Mouse (Mus musculus) forebrain, postnatal 0 days (tissue): Measurements from ENCODE around the gene Ogfod2. TPM values are rescaled to one million over a fixed set of nuclear protein-coding genes. Genes with fewer than 3 reads are reported as not detected.

ENCODE experiments used
- ATAC-seq: fragments of 200-750 bp; cut with Nextera tagmentation; 2 replicates; pipeline ENCODE4 v1.8.0; 2017; ENCODE audit warnings: mild to moderate bottlenecking, moderate library complexity
- DNase-seq: peaks from one replicate; pipeline ENCODE4 v3.0.0-alpha.2; 2015
- H3K27ac ChIP-seq: fragments of 300-500 bp; sonication (generic); 2 replicates; pipeline ENCODE4 v1.5.1; 2014; ENCODE audit warnings: low read depth, mild to moderate bottlenecking, antibody characterized with exemption, low read length, moderate library complexity, mixed read lengths
- H3K27me3 ChIP-seq: fragments of 300-500 bp; sonication (generic); 2 replicates; pipeline ENCODE4 v1.6.1; 2014; ENCODE audit warnings: mild to moderate bottlenecking, low read length, mixed read lengths; ENCODE audit not compliant: insufficient read depth
- H3K36me3 ChIP-seq: fragments of 300-500 bp; sonication (generic); 2 replicates; pipeline ENCODE4 v1.6.1; 2014; ENCODE audit warnings: mild to moderate bottlenecking, moderate library complexity; ENCODE audit not compliant: insufficient read depth
- H3K4me1 ChIP-seq: fragments of 300-500 bp; sonication (generic); 2 replicates; pipeline ENCODE4 v1.6.1; 2014; ENCODE audit warnings: antibody characterized with exemption; ENCODE audit not compliant: insufficient read depth
- H3K4me2 ChIP-seq: fragments of 300-500 bp; sonication (generic); 2 replicates; pipeline ENCODE4 v1.6.1; 2014; ENCODE audit warnings: low read depth, mild to moderate bottlenecking, moderate library complexity
- H3K4me3 ChIP-seq: fragments of 300-500 bp; sonication (generic); 2 replicates; pipeline ENCODE4 v1.5.1; 2014; ENCODE audit warnings: low read depth, low read length, mixed read lengths
- H3K9ac ChIP-seq: fragments of 300-500 bp; sonication (generic); 2 replicates; pipeline ENCODE4 v1.6.1; 2014; ENCODE audit warnings: mild to moderate bottlenecking
- H3K9me3 ChIP-seq: fragments of 300-500 bp; sonication (generic); 2 replicates; pipeline ENCODE4 v1.6.1; 2016; ENCODE audit warnings: low read length
- CTCF ChIP-seq: sonication (generic); IDR thresholded peaks from 2 replicates; pipeline ENCODE4 v1.5.1; 2016; ENCODE audit warnings: antibody characterized with exemption, control low read depth, low read depth
- WGBS: fragments of 180-500 bp; shearing (Covaris S2); extraction: QIAGEN DNeasy Blood & Tissue Kit; methylation state at CpG from one replicate; pipeline ENCODE4 v1.1.7; 2014; 5-methylcytosine and 5-hydroxymethylcytosine counted together
- polyA plus RNA-seq: library from polyadenylated mRNA; unstranded; fragments of >200 nt; fragmentation: Nextera tagmentation; extraction: Ambion mirVana; gene quantifications from 2 replicates; pipeline ENCODE4 v1.2.1, GENCODE M21; 2015
- total RNA-seq: library from RNA; depleted of rRNA; stranded (reverse); fragments of >200 nt; gene quantifications from 2 replicates; pipeline ENCODE4 v1.2.3, GENCODE M21; 2014

The Ogfod2 gene
- total and polyA plus RNA-seq, 2 experiments from 2014 or later = 40.7 to 56.0 TPM

DNA sequence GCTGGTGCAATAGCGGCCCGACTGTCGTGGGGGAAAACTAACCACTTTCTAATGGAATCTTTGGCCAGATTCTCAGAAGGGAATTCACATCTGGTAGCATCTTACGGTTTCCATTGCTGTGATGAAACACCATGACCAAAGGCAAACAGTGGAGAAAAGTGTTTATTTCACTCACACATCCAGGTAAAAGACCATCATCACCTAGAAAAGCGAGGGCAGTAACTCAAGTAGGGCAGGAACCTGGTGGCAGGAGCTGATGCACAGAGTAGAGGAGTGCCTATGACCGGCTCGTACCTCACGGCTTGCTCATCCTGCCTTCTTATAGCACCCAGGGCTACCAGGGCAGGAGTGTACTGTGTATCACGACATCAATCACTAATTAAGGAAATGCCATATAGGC, 8.5 kb upstream of the Ogfod2 start:
- Histone ChIP-seq H3K4me3 (no peak overlapping the region), H3K4me1 (no peaks in the 10 kb centered on the region), H3K9me3 (0 out of 2 replicates have a peak, but pooled peaks cover 3% of the 10 kb centered on the region), H3K36me3 (no peaks in the 10 kb centered on the region), H3K27ac (no peak overlapping the region), H3K4me2 (no peak overlapping the region), H3K9ac (no peak overlapping the region), H3K27me3 (no peaks in the 10 kb centered on the region)
- DNase-seq (no peak), ATAC-seq (no peak)
- TF ChIP-seq CTCF = no peak
- 95% methylated on average over 9 of the region's 9 CpGs for WGBS

DNA sequence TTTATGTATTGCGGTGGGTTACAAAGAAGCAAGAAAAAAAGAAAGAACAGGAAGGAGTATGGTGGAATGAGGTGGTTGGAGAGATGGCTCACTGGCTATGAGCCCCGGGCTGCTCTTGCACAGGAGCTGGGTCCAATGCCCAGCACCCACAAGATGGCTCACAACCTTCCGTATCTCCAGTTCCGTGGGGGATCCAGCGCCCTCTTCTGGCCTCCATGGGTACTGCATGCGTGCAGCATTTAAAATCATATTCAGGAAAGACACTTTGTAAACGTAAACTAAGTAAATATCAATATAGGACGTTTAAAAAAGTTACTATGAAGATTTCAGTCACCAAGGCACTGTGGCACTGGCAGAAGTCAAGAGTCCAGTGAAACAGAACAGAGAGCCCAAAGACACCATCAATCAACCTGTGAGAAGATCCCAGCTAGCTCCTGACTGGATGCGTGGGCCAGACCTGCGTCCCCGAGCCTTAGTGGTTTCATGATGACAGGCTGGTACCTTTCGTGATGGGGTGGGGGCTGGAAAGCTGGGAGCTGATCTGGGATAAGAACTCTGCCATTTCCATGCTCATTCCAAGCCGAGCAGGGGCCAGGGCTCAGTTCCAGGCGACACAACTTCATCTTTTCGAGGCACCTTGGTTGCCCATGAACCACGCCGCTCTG, 888 bp upstream of the Ogfod2 start:
- H3K36me3 ChIP-seq = peaks cover 4% of the 10 kb centered on the region; the same call in 1 of the 2 replicates
- H3K4me2 ChIP-seq = peak overlapping the region; percentile 86
- peak; percentile 2 for ATAC-seq
- no peaks in the 10 kb centered on the region for H3K9me3 ChIP-seq
- H3K27ac ChIP-seq = 0 out of 2 replicates have a peak overlapping the region, but pooled peaks have one; percentile 30
- peak; percentile 50 for DNase-seq
- peak overlapping the region; percentile 83 for H3K4me3 ChIP-seq
- WGBS = 19% methylated on average over 17 of the region's 17 CpGs
- H3K4me1 ChIP-seq = 0 out of 2 replicates have a peak, but pooled peaks cover 7% of the 10 kb centered on the region
- no peaks in the 10 kb centered on the region for H3K27me3 ChIP-seq
- TF ChIP-seq CTCF = peak; percentile 81
- H3K9ac ChIP-seq = peak overlapping the region; percentile 62; the same call in 1 of the 2 replicates

DNA sequence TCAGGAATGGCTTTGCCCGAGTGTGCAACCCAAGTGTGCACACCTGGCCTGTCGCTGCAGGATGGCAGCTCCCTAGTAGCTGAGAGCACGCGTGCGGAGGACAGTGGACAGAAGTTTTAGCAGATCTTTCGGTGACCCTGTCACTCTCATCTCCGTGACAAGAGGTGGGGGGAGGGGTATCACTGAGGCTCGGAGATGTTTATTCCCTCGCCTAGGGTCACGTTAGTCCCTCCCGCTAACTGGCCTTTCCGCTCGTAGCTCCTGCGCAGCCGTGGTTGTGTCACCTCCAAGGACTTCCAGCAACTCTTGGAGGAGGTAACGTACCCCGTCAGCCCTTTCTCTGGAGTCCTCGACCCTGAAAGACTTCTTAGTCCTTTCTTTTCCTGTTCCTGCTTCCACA, 434 bp downstream of the Ogfod2 start:
- TF ChIP-seq CTCF = no peak
- H3K9me3 ChIP-seq = no peaks in the 10 kb centered on the region
- H3K36me3 ChIP-seq = peaks cover 4% of the 10 kb centered on the region; the same call in 1 of the 2 replicates
- no peaks in the 10 kb centered on the region for H3K27me3 ChIP-seq
- DNase-seq (no peak), ATAC-seq (no peak)
- H3K4me3 ChIP-seq = peak overlapping the region; percentile 83
- H3K9ac ChIP-seq = peak overlapping the region; percentile 62
- H3K4me2 ChIP-seq = peak overlapping the region; percentile 86
- peak overlapping the region; percentile 92 for H3K27ac ChIP-seq
- WGBS = under 1% methylated on average over 18 of the region's 18 CpGs
- peaks cover 14% of the 10 kb centered on the region; the same call in 1 of the 2 replicates for H3K4me1 ChIP-seq

DNA sequence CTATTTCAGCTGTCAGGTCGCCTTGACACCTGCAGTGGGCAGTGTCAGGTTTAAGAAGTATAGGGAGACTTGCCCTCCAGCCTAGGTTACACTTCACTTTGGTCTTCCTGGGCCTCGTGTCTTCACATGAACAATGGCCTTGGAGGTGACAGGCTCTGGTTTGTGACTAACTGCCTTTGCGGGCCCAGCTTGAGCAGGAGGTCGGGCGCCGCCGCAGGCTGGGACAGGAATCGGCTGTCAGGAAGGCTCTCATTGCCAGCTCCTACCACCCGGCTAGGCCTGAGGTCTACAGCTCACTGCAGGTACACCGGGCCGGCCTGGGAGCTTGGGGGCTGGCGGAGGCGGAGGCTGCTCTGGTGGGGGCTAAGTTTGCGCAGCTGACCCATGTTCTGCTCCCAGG, 933 bp downstream of the Ogfod2 start:
- TF ChIP-seq CTCF = peak; percentile 66
- peak; percentile 56 for DNase-seq
- Histone ChIP-seq H3K4me2 (peak overlapping the region; percentile 86), H3K4me3 (peak overlapping the region; percentile 83), H3K36me3 (peaks cover 9% of the 10 kb centered on the region), H3K9me3 (no peaks in the 10 kb centered on the region), H3K27me3 (no peaks in the 10 kb centered on the region), H3K9ac (peak overlapping the region; percentile 62), H3K4me1 (peaks cover 14% of the 10 kb centered on the region; the same call in 1 of the 2 replicates), H3K27ac (peak overlapping the region; percentile 48; the same call in 1 of the 2 replicates)
- WGBS = 15% methylated on average over 14 of the region's 14 CpGs
- ATAC-seq = no peak

DNA sequence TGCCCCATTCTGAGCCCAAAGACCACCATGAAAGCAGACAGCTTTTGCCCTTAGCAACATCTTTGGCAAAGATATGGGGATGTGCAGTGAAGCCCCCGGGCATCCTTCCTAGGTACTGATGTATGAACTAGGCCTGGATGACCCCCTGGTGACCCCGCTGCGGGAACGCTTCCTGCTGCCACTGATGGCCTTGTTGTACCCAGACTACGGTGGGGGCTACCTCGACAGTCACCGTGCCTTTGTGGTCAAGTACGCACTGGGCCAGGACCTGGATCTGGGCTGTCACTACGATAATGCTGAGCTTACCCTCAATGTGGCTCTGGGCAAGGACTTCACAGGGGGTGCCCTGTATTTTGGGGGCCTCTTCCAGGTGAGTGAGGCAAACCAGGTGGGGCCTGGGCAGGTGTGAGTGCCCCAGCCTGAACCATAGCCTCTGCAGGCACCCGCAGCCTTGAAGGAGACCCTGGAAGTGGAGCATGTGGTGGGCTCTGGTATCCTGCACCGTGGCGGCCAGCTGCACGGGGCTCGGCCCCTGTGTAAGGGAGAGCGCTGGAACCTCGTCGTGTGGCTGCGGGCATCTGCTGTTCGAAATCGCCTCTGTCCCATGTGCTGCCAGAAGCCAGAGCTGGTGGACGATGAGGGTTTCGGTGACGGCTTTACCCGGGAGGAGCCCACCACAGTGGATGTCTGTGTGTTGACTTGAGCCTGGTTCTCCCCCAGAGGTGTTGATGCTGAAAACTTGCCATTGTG, 2.4 kb downstream of the Ogfod2 start:
- DNase-seq (no peak), ATAC-seq (no peak)
- no peak overlapping the region for H3K4me2 ChIP-seq
- TF ChIP-seq CTCF = no peak
- no peak overlapping the region for H3K9ac ChIP-seq
- no peaks in the 10 kb centered on the region for H3K27me3 ChIP-seq
- H3K9me3 ChIP-seq = no peaks in the 10 kb centered on the region
- H3K4me1 ChIP-seq = peaks cover 14% of the 10 kb centered on the region; the same call in 1 of the 2 replicates
- no peak overlapping the region for H3K27ac ChIP-seq
- peaks cover 23% of the 10 kb centered on the region for H3K36me3 ChIP-seq
- WGBS = 93% methylated on average over 24 of the region's 24 CpGs
- H3K4me3 ChIP-seq = no peak overlapping the region

DNA sequence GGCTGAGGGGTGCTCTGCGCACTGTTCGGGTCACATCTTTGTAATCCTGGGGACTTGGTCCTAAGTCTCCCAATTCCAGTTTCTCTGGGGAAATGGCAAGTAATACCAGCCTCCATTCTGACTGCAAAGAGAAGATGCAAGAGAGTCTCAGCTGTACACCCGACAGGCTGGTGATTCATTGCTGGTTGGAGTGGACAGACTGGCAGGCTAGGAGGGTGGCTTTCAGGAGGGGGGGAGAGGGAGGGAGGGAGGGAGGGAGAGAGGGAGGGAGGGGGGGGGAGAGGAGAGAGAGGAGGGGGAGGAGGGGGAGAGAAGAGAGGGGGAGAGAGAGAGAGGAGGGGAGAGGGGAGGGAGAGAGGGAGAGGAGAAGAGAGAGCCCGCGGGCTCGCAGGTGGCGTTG, 3.4 kb downstream of the Ogfod2 start:
- ATAC-seq (no peak), DNase-seq (no peak)
- peak overlapping the region; percentile 92 for H3K9ac ChIP-seq
- WGBS = 24% methylated on average over 7 of the region's 7 CpGs
- H3K36me3 ChIP-seq = peaks cover 28% of the 10 kb centered on the region
- H3K4me1 ChIP-seq = peaks cover 14% of the 10 kb centered on the region; the same call in 1 of the 2 replicates
- H3K9me3 ChIP-seq = no peaks in the 10 kb centered on the region
- H3K4me3 ChIP-seq = peak overlapping the region; percentile 85
- peak overlapping the region; percentile 82 for H3K4me2 ChIP-seq
- H3K27ac ChIP-seq = peak overlapping the region; percentile 86
- no peak for TF ChIP-seq CTCF
- no peaks in the 10 kb centered on the region for H3K27me3 ChIP-seq
